Mouse (Mus musculus) Muller cell, postnatal 12 days (primary cell): ENCODE measurements around the gene Nsf.

ENCODE experiments used
- DNase-seq: peaks from one replicate; pipeline ENCODE4 v3.0.0-alpha.2; 2015; ENCODE audit errors: inconsistent ontology term

Nsf gene

DNA sequence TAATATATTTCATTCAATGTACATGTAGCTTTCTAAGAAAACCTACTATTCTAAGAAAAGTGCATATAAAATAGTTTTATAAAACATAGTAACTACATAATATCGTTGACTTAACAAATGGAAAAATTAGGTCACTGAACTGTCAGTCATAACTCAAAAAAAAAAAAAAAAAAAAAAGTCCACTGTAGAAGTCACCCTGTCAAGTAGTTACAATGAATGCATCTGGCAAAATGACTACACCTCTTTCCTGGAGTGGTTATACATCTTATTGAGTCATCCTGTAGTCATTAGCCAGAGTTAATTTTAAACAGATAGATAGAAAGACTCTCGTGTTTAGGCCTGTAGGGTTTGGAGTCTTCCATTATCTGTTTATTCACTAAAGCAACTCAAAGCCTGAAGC lies 114.9 kb downstream of the Nsf start:
- no peak for DNase-seq

DNA sequence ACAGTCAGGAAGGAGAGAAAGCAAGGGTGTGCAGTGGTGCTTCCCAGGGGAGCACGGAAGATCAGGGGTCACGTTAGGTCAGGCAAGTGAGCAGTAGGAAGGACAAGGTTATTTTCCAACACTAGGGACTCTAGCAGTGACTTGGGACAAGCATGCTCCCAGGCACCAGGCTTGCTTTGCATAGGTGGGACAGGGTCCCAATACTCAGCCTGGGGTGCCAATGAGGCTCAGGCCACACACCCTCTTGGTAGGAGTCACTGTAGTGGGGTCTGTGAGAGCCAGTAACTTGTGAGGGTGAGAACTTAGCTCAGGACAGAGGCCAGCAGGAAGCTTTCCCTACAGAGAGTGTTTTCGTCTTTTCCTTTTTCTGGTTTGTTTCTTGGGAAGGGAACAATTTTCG lies 121.5 kb downstream of the Nsf start:
- no peak for DNase-seq

DNA sequence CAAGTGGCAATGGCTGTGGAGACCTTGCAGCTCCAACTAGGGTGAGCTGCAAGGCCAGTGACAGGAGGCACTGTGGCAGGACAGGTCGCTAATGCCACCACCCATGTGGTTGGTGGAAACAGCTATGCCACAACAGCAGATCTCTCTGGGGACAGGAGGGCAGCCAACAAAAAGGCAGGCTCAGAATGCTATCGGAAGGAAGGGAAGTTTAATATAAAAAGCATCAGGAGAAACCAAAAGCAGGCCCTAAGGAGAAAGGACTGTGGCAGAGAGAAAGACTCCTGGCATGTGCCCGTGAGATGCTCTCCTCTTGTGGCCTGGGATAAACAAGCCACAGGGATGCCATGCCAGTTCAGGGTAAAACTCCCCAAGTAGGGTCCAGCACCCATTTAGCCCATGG lies 122.1 kb downstream of the Nsf start:
- DNase-seq = no peak

DNA sequence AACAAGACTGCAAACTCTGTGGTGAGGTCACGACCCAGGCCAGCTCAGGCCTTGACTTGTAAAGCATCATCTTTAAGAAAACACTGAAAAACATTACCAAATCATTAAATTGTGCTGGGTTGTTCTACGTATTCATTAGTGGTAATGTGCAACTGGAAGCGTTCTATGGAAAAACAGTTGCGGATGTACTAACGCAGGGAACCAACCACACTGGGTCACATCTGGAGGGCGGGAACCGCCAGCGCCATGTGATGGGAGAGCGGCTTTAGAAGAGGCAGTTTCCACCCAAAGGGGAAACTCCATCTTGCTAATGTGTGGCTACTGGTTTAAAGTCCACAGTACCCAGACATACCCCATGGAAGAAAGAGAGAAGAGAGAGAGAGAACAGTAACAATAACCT lies 123.4 kb downstream of the Nsf start:
- no peak for DNase-seq

DNA sequence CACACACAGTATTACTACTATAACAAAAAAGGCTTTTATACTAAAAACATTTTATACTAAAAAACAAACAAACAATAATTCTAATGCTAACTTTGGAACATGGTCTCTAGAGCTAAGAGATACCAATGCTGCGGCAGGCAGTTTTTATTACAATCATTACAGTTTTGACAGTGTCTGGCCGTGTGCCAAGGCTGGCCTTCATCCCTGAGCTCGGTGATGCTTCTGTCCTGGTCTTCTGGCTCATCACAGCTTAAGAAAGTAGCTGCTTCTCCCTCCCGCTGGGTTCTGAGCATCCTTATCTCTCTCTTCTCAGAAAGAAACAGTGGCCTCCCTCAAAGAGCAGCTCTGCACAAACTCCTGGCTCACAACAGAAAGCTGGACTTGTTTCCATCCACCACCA lies 123.9 kb downstream of the Nsf start:
- DNase-seq = no peak

DNA sequence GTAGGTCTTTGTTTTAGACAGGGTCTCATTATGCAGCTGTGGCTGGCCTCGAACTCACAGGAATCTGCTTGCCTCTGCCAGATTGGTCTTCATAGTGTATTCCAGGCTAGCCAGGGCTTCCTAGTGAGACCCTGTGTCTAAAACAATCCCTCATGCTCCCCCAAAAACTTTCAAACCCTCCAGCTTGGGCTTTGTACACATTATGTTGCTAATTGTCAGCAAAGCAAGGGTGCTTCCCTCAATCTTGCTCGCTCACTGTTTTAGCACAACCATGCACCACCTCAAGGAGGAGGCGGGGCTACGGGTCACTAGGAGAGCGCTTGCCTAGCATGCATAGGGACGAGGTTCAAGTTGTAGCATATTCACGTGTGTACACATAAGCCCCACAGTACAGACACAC lies 125.0 kb downstream of the Nsf start:
- no peak for DNase-seq

DNA sequence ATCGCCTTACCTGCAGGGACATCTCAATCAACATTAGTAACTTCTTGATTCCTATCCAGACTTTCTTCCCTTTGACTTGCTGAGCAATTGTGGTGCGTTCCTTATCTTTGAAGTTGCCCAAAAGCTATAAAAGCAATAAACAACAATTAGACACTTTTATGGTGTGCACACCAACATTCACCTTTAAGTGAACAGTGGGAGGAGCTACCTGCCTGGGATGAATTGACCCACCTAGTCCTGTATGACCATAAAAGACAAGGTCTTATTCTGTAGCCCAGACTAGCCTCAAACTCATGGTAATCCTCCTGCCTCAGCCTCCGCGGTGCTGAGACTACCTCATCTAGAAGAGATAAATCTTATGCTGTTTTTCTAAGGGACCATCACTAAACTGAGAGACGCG lies 126.7 kb downstream of the Nsf start:
- DNase-seq = no peak

DNA sequence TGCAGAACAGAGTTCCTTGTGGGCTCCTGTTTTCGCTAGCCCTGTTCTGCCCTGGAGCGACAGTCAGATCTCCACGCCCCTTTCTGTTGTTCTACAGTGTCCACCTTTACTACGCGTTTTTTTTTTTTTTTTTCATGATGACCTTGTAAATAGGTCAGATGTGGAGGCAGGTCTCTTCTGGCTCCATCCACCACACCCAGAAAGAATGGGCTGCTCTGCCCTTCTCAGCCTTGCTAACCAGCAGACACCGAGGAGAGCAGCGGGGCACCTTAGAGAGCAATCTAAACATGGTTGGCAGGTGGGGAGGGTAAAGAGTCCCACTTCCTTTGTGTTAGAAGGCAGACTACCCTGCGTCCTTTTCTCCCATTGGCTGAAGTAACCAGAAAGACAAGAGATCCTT lies 137.1 kb downstream of the Nsf start:
- DNase-seq = no peak

DNA sequence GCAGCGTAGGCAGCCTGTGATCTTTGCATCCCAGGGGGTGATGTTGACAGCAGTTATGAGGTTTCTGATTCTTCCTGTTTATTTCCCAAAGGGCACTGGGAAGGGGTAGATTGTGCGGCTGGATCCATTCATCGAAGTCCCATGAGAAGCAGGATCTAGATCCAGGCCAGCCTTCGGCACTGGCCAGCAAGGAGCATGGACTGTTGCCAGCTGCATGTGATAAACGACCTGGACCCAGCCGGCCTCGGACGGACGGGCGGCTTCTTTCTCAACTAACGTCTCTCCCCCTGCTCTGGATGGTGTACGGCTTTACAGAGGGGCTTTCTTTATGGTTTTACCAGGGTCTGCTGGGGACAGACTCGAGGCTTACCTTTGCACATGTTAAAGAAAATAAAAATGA lies 137.9 kb downstream of the Nsf start:
- DNase-seq = no peak

DNA sequence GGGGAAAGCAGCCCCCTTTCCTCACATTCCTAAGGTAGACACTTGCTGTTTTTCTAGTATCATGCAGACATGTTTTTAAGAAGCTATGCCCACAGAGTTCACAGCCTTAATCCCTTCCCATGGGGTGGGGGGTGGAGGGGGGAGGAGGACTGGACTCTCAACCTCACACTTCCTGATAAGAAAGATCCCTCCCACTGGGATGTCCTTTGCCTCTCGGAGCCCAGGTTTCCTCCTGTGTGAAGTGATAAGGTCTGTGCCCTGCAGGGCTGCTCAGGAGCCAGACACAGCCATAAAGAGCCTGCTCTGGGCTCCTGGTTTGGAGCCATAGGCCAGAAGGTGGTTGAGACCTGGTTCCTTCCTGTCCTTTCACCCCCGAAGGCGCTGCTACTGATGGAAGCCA lies 139.0 kb downstream of the Nsf start:
- no peak for DNase-seq

DNA sequence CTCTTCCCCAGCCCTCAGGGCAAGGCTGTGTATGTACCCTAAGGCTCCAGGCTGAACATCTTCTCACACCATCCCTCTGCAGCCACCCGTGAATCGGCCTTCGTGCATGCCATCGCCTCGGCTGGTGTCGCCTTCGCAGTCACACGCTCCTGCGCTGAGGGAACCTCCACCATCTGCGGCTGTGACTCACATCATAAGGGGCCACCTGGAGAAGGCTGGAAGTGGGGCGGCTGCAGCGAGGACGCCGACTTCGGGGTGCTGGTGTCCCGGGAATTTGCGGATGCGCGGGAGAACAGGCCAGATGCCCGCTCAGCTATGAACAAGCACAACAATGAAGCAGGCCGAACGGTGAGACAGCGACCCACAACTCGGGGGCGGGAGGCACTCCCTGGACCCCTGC lies 142.6 kb downstream of the Nsf start:
- no peak for DNase-seq

DNA sequence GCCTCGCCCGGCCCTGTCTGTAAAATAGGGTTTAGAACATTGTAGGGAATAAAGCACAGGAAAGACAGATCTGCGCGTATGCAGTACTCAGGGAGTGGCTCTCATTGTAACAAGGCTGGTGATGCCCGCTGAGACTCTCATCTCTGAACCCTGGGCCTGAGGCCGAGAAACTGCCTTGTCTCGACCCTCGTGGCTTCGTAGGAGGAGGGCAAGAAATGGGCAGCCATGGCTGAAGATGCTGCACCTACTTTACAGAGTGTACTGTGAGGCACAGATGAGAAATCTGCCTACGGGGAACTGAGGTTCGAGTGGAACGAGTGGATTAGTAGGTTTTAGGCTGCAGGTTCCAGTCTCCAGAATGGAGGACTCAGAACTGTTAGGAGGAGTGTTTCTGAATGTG lies 143.2 kb downstream of the Nsf start:
- DNase-seq = no peak

DNA sequence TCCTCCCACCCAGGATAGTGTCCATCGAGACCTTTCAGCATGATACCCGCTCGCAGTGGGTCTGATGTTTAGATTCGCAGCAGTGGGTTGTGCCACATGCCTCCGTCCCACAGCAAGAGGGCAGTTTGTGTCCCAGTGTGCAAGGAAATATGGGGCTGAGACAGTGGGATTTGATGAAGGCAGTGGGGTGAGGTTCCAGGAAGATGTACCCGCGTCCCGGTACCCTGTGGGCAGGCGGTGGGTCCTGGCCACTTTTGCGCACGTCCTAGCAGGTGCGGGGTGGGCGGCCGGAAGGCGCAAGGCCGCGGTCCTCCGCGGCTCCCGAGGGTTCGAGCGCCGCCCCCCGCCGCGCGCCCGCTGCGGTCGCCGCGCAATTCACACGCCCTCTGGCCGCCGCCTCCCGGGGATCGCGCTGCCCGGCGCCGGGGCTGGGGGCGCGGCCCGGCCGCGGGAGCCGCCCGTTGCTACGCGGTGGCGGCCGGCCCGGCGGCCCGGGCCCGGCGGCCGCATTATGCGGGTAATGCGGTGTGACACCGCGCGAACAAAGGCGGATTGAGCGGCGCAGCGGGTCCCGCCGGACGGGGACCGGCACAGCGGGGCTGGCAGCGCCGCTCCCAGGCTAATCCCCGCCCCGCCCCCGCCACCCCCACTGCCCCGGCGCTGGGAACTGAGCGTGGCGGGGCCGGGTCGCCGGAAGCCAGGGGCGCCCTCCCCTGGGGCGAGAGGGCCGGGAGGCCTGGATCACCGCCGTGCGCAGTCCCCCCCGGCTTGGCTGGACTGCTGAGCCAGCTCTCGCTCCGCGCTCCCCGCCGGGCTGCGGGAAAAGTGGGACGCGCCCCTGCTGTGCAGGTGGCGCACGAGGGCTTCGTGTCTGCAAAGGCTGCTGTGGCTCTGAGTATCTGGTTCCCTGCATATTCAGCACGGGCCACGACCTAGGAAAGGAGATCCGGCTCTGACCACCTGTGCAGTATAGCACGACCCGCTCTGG lies 144.0 kb downstream of the Nsf start:
- peak; percentile 35 for DNase-seq

DNA sequence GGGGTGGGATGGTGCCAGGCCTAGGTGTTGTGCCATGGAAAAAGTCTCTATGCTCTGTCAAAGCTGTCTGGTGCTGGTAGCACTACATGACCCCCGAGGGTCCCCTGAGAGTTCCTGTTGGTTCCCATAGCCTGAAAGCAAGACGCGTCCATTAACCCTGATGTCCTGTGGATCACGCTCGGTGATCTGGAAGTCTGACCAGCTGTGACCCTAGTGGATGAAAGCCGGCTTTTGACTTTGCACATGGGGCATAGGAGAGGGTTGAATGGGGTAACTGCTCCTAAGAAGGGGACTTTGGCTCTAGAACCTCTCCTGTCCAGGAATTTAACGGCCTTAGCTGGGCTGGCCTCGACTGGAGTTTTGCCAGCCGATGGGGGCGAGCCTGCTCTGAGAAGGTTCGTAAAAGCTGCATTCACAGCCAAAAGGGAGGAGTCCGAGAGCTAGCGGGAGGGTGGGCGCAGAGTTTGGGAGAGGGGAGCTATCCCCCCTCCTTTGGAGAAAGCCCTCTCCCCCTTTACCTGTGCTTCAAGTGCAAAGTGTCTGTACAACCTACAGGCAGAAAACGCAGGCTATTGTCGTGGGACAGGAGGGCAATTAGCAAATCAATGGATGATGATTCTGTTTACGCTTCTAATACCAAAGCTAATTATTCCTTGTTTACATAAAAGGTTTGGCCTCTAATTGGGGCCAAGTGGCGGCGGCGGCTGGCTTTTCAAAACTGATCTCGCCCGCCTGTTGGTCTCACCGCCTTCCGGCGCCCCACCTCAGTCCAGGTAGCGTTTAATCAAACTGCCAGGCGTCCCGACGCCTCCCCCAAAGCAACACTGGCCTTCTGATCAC lies 144.9 kb downstream of the Nsf start:
- no peak for DNase-seq

DNA sequence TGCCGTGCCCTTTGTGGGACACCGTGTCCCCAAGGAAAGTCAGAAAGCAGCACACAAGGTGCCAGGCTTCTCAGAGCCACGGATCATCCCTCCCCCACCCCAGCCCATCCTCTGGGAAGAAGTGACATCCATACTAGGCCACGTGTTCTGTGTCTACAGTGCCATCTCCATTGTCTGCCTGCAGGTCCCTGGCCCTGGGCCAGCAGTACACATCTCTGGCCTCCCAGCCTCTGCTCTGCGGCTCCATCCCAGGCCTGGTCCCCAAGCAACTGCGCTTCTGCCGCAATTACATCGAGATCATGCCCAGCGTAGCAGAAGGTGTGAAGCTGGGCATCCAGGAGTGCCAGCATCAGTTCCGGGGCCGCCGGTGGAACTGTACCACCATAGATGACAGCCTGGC lies 145.9 kb downstream of the Nsf start:
- peak; percentile 14 for DNase-seq

DNA sequence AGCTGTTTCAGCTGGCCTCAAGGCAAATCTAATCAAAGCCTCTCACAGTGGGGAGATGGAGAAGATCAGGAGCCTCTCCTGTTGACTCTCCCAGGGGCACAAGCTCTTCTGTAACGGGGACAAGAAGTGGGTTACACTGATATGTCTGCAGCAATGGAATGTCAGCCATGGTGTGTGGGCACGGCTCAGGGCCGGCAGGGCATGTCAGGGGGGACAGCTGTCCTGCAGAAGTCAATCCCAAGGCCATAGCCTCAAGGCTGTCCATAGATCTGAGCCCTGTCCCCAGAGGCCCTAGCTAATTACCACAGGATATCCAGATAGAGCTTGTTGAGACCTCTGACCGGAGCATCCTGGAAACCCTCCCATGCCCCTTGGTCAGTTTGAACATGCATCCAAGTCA lies 149.1 kb downstream of the Nsf start:
- DNase-seq = no peak

DNA sequence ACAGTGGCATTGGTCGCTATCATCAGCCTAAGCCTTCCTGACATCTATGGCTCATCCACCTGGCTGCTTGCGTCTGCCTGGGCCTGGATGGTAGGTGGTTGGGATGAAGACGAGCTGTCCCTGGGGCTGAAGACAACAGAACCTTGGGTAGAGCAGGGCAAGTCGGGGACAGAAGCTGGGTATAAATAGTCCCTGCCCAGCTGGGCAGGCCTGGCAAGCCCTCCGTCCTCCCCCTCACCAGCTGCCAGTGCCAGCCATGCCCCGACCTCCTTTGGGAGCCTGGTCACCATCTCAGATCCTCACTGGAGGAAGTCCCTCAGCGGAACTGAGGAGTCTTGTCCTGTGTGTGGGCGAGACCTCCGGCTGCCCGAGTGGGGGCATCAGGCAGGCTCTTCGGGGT lies 149.7 kb downstream of the Nsf start:
- DNase-seq = no peak

DNA sequence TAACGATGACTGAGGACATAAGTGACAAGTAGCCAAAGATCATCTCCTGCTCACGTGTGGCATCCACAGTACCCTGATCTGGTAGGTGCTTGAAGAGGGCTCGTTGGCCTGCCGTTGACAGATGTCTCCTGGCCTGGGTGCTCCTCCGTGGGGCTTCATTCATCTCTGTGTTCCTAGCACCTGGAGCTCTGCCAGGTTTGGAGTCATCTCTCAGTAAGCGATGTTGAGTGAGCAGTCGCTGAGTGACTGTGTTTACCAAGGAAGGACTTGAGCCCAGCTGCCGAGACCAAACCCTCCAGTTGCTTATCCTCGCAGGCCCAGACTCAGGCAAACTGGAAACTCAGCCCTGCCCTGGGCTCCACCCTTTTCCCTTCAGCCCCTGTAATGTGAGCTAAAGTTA lies 152.7 kb downstream of the Nsf start:
- DNase-seq = no peak

DNA sequence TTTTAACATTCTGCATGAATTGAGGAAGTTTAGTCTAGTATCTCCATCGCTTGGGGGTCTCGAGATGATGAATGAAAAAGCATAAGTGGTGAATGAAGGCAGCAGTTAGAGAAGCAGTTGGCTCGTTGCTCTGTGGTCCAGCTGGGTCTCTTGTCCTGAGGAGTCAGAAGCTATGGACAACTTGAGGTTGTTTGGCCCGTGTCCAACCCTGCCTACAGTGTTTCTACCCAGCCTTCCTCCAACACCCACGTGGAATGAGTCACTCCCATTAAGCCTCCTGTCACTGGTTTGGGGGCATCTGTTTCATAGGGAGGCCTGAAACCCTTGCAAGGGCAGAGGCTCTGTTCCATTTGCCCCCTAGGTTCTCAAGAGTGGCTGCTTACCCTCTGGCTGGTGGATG lies 163.9 kb downstream of the Nsf start:
- DNase-seq = no peak

DNA sequence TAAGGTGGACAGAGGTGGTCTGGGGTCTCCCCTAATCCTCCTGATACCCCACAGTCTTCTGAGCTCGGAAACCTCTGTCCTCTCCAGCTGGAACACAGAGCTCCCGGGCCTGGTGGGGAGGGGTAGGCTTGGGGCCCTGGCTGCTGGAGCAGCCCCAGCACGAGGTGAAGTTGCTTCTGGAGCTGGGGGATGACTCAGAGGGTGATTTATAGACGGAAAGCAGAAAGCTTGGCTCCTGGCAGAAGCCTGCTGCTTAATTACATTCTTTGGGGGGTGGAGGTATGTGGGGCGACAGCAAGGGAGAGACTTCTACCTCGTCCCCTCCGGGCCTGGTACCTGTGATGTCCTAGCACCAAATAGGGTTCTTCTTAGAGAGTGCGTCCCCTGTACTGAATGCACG lies 173.7 kb downstream of the Nsf start:
- peak; percentile 27 for DNase-seq

DNA sequence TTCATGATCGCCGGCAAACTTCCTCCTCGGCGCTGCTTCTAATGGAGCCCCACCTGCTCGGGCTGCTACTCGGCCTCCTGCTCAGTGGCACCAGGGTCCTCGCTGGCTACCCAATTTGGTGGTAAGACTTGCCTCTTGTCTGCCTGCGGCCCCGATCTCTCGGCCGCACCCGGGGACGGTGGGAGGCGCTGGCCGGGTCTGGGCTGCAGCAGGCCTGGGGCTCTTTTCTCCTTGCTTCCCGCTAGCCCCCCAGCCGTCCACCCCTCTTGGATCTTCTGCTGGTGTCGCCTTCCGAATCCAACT lies 179.7 kb downstream of the Nsf start:
- DNase-seq = no peak

DNA sequence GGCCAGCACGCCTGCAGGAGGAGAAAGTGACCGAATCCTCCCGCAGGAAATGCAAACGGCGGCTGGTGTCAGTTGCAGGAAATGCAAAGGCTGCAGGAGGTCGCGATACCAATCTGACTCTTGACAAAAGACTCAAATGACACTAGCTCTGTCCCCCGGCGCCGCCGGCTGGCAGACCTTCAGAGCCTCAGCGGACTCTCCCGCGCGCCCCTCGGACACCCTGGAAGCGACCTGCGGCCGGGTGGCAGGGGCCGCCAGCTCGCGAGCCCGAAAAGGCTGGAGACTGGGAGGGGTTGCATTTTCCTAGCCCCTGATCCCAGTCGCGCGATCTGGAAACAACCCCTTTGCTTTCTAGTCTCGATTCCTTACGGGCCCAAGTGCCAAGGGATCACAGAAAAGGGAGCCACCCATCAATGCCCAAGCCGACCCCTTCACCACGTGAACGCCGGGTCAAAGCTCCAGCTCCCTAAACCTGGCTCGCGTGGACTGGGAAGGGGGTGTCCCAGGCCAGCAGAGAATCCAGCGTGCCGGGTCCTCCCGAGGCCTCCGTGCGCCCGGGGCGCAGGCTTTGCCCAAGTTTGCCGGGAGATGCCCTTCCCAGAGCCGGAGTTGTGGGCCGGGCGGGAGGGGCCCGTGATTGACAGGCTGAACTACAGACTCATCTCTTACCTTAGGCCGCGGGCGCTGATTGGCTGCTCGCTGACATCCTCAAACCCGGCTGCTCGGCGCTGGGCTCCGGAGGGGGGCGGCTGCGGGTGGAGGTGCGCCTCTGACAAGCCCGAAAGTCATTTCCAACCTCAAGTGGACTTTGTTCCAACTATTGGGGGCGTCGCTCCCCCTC lies 180.2 kb downstream of the Nsf start, which contains the start of gene Wnt3:
Gene Wnt3, plus strand, starts transcription at position 764 of the 841 bp plus-strand sequence.
- peak; percentile 38 for DNase-seq
